Mouse (Mus musculus): ENCODE results near the gene Smarcc1. TPM values are rescaled to one million over a fixed set of nuclear protein-coding genes. Genes with fewer than 3 reads are reported as not detected.
A peak's percentile ranks its signal among the peaks of the same experiment; 100 is the strongest.

Gene Smarcc1
- total and polyA plus RNA-seq, 2 experiments from 2014 or later: 34.0 to 57.9 TPM

DNA sequence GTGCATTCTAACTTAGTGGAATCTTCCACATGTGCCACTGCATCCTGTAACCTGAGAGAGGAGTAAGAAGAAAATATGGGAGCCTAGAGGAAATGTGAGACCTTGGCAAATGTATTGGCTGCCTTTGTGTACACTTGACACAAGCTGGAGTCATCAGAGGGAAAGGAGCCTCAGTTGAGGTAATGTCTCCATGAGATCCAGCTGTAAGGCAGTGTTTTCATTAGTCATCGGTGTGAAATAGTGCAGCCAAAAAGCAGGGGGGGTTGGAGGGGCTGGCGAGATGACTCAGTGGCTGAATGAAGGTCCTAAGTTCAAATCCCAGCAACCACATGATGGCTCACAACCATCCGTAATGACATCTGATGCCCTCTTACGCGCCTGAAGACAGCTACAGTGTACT lies 44.9 kb downstream of the Smarcc1 start:
- Histone ChIP-seq H3K27me3 (ENCODE audit: insufficient read depth, low read length) (no peaks in the 10 kb centered on the region), H3K36me3 (ENCODE audit: insufficient read depth, low read length) (peaks cover 25% of the 10 kb centered on the region), H3K4me3 (ENCODE audit: low read depth, low read length) (no peak overlapping the region), H3K4me1 (ENCODE audit: insufficient read depth, low read length) (no peaks in the 10 kb centered on the region), H3K9me3 (ENCODE audit: low read length) (no peaks in the 10 kb centered on the region), H3K4me2 (ENCODE audit: low read depth, low read length, poor library complexity, severe bottlenecking) (no peak overlapping the region), H3K9ac (replicated peaks; ENCODE audit: low read length, poor library complexity, severe bottlenecking) (no peak overlapping the region), H3K27ac (ENCODE audit: low read depth, low read length) (no peak overlapping the region)
- TF ChIP-seq CTCF (IDR thresholded peaks at IDR 0.05): no peak
- WGBS: 92% methylated on average over 5 of the region's 5 CpGs
- ATAC-seq (ENCODE audit: low FRiP score) (no peak), DNase-seq (ENCODE audit: low spot score) (no peak)

DNA sequence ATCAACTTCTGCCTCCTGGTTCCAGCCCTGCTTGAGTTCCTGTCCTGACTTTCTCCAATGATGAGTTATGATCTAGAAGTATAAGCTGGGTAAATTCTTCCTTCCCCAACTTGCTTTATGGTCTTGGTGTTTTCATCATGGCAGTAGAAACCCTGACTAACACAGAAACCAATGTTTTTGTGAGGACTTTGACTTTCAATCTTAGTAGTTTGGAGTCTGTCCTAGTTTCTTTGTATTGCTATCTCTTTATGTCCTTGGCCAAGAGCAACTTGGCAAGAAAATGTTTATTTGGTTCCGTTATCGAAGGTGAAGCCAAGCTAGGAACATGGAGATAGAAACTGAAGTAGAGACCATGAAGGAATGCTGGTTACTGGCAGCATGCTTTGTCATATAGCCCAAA lies 45.6 kb downstream of the Smarcc1 start:
- Histone ChIP-seq H3K4me3 (ENCODE audit: low read depth, low read length) (no peak overlapping the region), H3K9me3 (ENCODE audit: low read length) (no peaks in the 10 kb centered on the region), H3K27me3 (ENCODE audit: insufficient read depth, low read length) (no peaks in the 10 kb centered on the region), H3K27ac (ENCODE audit: low read depth, low read length) (no peak overlapping the region), H3K4me2 (ENCODE audit: low read depth, low read length, poor library complexity, severe bottlenecking) (no peak overlapping the region), H3K9ac (replicated peaks; ENCODE audit: low read length, poor library complexity, severe bottlenecking) (no peak overlapping the region), H3K4me1 (ENCODE audit: insufficient read depth, low read length) (no peaks in the 10 kb centered on the region), H3K36me3 (ENCODE audit: insufficient read depth, low read length) (peaks cover 25% of the 10 kb centered on the region)
- TF ChIP-seq CTCF (IDR thresholded peaks at IDR 0.05): no peak
- WGBS: 76% methylated on average over 2 of the region's 2 CpGs
- DNase-seq (ENCODE audit: low spot score): no peak
- ATAC-seq (ENCODE audit: low FRiP score): no peak

DNA sequence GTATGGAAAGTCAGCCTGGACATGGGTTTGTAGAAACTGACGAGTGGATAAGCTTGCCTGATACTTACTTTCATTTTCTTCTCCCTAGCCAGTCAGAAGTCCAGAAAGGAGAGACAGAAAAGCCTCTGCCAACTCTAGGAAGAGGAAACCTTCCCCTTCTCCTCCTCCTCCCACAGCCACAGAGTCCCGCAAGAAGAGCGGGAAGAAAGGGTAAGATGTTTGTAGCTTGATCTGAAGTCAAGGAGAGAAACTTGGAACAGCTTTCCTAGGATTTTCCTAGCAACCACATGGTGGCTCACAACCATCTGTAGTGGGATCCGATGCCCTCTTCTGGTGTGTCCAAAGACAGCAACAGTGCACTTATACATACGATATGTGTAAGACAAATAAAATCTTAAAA lies 53.4 kb downstream of the Smarcc1 start:
- WGBS: 76% methylated on average over 5 of the region's 5 CpGs
- DNase-seq (ENCODE audit: low spot score): peak; percentile 23
- Histone ChIP-seq H3K4me1 (ENCODE audit: insufficient read depth, low read length) (no peaks in the 10 kb centered on the region), H3K4me3 (ENCODE audit: low read depth, low read length) (no peak overlapping the region), H3K27me3 (ENCODE audit: insufficient read depth, low read length) (no peaks in the 10 kb centered on the region), H3K9ac (replicated peaks; ENCODE audit: low read length, poor library complexity, severe bottlenecking) (no peak overlapping the region), H3K9me3 (ENCODE audit: low read length) (no peaks in the 10 kb centered on the region), H3K36me3 (ENCODE audit: insufficient read depth, low read length) (peaks cover 39% of the 10 kb centered on the region), H3K27ac (ENCODE audit: low read depth, low read length) (no peak overlapping the region), H3K4me2 (ENCODE audit: low read depth, low read length, poor library complexity, severe bottlenecking) (no peak overlapping the region)
- peak; percentile 45 for TF ChIP-seq CTCF (IDR thresholded peaks at IDR 0.05)
- no peak for ATAC-seq (ENCODE audit: low FRiP score)

DNA sequence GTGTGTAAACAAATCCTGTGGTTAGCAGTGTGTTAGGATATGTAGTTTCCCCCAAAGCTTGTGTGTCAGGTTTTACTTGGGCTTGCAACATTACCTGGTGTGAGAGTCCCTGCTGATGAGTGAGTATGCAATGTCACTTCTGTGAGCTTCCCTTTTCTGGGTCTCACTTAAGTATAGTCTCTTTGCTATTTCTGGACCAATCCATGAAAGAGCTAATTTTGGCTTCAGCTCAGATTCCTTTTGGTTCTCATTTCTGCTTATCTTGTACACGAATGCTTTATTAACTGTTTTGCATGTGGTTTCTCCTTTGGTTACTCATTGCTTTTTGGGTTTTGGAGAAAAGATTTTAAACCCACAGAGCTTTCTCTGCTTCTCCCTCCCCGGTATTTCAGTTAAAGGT lies 82.4 kb downstream of the Smarcc1 start:
- H3K4me2 ChIP-seq (ENCODE audit: low read depth, low read length, poor library complexity, severe bottlenecking): no peak overlapping the region
- no peak overlapping the region for H3K4me3 ChIP-seq (ENCODE audit: low read depth, low read length)
- H3K4me1 ChIP-seq (ENCODE audit: insufficient read depth, low read length): no peaks in the 10 kb centered on the region
- 97% methylated on average over 2 of the region's 2 CpGs for WGBS
- H3K36me3 ChIP-seq (ENCODE audit: insufficient read depth, low read length): peaks cover 63% of the 10 kb centered on the region
- no peak overlapping the region for H3K27ac ChIP-seq (ENCODE audit: low read depth, low read length)
- H3K9me3 ChIP-seq (ENCODE audit: low read length): no peaks in the 10 kb centered on the region
- H3K27me3 ChIP-seq (ENCODE audit: insufficient read depth, low read length): no peaks in the 10 kb centered on the region
- no peak for TF ChIP-seq CTCF (IDR thresholded peaks at IDR 0.05)
- no peak overlapping the region for H3K9ac ChIP-seq (replicated peaks; ENCODE audit: low read length, poor library complexity, severe bottlenecking)
- no peak for DNase-seq (ENCODE audit: low spot score)
- no peak for ATAC-seq (ENCODE audit: low FRiP score)

DNA sequence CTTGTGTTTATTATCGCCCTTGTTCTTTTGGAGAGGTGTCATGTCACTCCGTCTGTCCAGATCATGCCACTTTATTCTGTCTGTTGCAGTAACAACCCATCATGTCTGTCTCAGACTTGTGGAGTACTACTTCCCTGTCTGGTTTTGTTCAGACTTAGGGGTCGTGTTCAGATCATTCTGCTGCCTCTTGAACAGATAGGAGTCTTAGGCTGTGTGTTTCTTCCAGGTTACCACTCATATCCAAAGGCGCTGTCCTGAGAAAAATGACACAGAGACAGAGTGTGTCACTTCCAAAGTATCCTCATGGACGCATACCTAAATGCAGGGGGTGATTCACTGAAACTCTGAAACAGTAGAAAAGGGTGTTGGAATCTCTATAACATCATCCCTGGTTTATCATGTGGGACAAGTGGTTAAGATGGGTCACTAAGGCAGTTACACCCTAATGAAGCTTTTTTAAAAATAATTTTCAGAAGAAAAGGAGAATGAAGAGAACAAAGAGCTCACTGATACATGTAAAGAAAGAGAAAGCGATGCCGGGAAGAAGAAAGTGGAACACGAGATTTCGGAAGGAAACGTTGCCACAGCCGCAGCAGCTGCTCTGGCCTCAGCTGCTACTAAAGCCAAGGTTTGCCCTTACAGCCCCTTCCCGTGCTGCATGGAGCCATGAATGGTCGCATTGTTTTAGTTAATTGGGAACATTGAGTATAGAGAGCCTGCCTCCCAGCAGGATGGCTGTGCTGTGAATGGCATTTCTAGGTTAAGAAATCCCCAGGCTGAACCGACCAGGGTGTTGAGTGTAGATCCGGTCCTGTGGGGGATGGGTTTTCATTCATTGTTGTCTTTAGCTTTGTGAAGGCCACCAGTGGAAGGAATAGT lies 88.3 kb downstream of the Smarcc1 start:
- WGBS: 24% methylated on average over 15 of the region's 15 CpGs
- H3K36me3 ChIP-seq (ENCODE audit: insufficient read depth, low read length): peaks cover 47% of the 10 kb centered on the region
- no peak overlapping the region for H3K4me3 ChIP-seq (ENCODE audit: low read depth, low read length)
- H3K9ac ChIP-seq (replicated peaks; ENCODE audit: low read length, poor library complexity, severe bottlenecking): no peak overlapping the region
- no peaks in the 10 kb centered on the region for H3K4me1 ChIP-seq (ENCODE audit: insufficient read depth, low read length)
- ATAC-seq (ENCODE audit: low FRiP score) (peak; percentile 80), DNase-seq (ENCODE audit: low spot score) (peak; percentile 91)
- no peak overlapping the region for H3K4me2 ChIP-seq (ENCODE audit: low read depth, low read length, poor library complexity, severe bottlenecking)
- H3K9me3 ChIP-seq (ENCODE audit: low read length): no peaks in the 10 kb centered on the region
- H3K27ac ChIP-seq (ENCODE audit: low read depth, low read length): peak overlapping the region; percentile 75
- TF ChIP-seq CTCF (IDR thresholded peaks at IDR 0.05): no peak
- H3K27me3 ChIP-seq (ENCODE audit: insufficient read depth, low read length): no peaks in the 10 kb centered on the region

DNA sequence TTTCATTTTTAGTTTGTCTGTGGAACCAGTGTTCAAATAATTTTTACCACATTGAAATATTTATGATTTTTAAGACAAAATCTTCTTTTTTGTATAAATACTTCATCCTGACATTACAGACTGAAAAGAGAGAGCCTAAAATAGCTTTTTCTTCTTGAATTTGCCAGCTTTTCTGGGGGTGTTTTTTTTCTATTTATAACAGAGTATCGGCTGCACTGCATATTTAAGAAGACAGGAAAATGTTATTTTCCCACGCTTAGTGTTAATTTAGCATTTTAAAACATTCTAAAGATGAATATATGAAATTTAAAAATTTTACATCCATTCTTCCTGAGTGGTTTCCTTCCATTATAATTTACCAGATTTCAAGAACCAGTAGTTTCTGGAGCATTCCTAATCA lies 88.9 kb downstream of the Smarcc1 start:
- no peak for DNase-seq (ENCODE audit: low spot score)
- H3K4me1 ChIP-seq (ENCODE audit: insufficient read depth, low read length): no peaks in the 10 kb centered on the region
- H3K9ac ChIP-seq (replicated peaks; ENCODE audit: low read length, poor library complexity, severe bottlenecking): no peak overlapping the region
- ATAC-seq (ENCODE audit: low FRiP score): no peak
- H3K4me2 ChIP-seq (ENCODE audit: low read depth, low read length, poor library complexity, severe bottlenecking): no peak overlapping the region
- no peaks in the 10 kb centered on the region for H3K27me3 ChIP-seq (ENCODE audit: insufficient read depth, low read length)
- peak overlapping the region; percentile 75; the same call in 1 of the 2 replicates for H3K27ac ChIP-seq (ENCODE audit: low read depth, low read length)
- no peak for TF ChIP-seq CTCF (IDR thresholded peaks at IDR 0.05)
- no peak overlapping the region for H3K4me3 ChIP-seq (ENCODE audit: low read depth, low read length)
- H3K9me3 ChIP-seq (ENCODE audit: low read length): no peaks in the 10 kb centered on the region
- H3K36me3 ChIP-seq (ENCODE audit: insufficient read depth, low read length): peaks cover 44% of the 10 kb centered on the region
- WGBS: 59% methylated on average over 2 of the region's 2 CpGs
